Mouse (Mus musculus) forebrain, embryonic 13.5 days (tissue): ENCODE measurements at regions not wholly inside any gene's neighbourhood (a gene's known extent, or its start where the extent isn't known, plus 50 kb on each side); places are given as distances from the start of the nearest gene placed in this dataset.
"Not testable (repeated sequence)": the region's sequence is repeated elsewhere in the genome, so short reads cannot be mapped to it uniquely, and the experiment has no call there.

Experiments
- ATAC-seq: fragments of 200-750 bp; cut with Nextera tagmentation; 2 replicates; pipeline ENCODE4 v1.8.0; 2017
- H3K27ac ChIP-seq: fragments of 300-500 bp; sonication (generic); 2 replicates; pipeline ENCODE4 v1.5.1; 2015; ENCODE audit warnings: inconsistent platforms, mild to moderate bottlenecking, moderate library complexity
- H3K27me3 ChIP-seq: fragments of 300-500 bp; sonication (generic); 2 replicates; pipeline ENCODE4 v1.6.1; 2015; ENCODE audit warnings: mild to moderate bottlenecking, inconsistent platforms
- H3K36me3 ChIP-seq: fragments of 300-500 bp; sonication (generic); 2 replicates; pipeline ENCODE4 v1.6.1; 2015; ENCODE audit warnings: mild to moderate bottlenecking, inconsistent platforms; ENCODE audit not compliant: poor library complexity, severe bottlenecking
- H3K4me1 ChIP-seq: fragments of 300-500 bp; sonication (generic); 2 replicates; pipeline ENCODE4 v1.6.1; 2015; ENCODE audit warnings: inconsistent platforms
- H3K4me2 ChIP-seq: fragments of 300-500 bp; sonication (generic); 2 replicates; pipeline ENCODE4 v1.6.1; 2015; ENCODE audit warnings: inconsistent platforms, mild to moderate bottlenecking, moderate library complexity
- H3K4me3 ChIP-seq: fragments of 300-500 bp; sonication (generic); 2 replicates; pipeline ENCODE4 v1.5.1; 2015; ENCODE audit warnings: mild to moderate bottlenecking, inconsistent platforms
- H3K9ac ChIP-seq: fragments of 300-500 bp; sonication (generic); 2 replicates; pipeline ENCODE4 v1.6.1; 2015; ENCODE audit warnings: mild to moderate bottlenecking, inconsistent platforms
- H3K9me3 ChIP-seq: fragments of 300-500 bp; sonication (generic); replicated peaks from 2 replicates; pipeline ENCODE4 v1.6.1; 2016; ENCODE audit warnings: inconsistent platforms
- WGBS: fragments of 180-500 bp; shearing (Covaris S2); methylation state at CpG from one replicate; pipeline ENCODE4 v1.1.7; 2015; 5-methylcytosine and 5-hydroxymethylcytosine counted together

DNA sequence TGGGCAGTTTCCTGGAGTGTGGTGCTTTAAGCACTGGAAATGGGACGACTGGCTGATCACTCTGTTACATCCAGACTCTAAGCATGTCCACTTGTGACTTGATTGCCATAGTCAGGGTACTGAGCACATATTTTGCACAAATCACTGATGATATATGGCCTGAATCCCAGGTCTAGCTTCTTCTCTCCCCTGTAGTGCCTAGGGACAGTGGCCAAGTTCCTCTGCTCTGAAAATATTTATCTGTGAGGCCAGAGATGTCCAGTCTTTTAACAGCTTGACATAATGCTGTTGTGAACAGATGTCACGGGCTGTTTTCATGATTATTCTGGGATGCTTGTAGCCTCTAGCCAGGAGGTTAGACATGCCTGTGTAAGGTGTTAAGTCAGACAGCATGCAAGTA lies 115.5 kb downstream of the Nucb2 start:
- no peaks in the 10 kb centered on the region for H3K36me3 ChIP-seq
- 83% methylated on average over 2 of the region's 2 CpGs for whole genome bisulfite sequencing
- no peak overlapping the region for H3K4me3 ChIP-seq
- no peaks in the 10 kb centered on the region for H3K27me3 ChIP-seq
- no peaks in the 10 kb centered on the region for H3K4me1 ChIP-seq
- H3K4me2 ChIP-seq = no peak overlapping the region
- no peak overlapping the region for H3K27ac ChIP-seq
- H3K9ac ChIP-seq = no peak overlapping the region
- ATAC-seq = no peak
- no peaks in the 10 kb centered on the region for H3K9me3 ChIP-seq

DNA sequence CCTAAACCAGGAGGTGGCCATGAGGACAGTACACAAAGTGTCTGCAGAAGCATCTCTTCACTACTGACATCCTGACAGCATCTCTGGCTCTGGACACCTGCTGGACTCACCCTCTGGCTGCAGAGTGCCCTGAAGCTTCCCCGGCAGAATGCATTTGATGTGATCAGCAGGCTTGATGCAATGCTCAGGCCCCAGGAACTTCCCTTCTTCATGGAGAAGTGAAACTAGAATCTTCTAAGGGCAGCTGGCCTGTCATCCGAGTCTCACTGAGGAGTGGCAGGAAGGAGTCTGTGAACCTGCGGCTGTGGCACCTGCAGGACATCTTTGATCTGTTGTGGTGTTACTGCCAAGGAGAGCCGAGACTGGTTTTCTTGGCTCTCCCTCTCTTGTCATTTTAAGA lies 116.2 kb downstream of the Nucb2 start:
- Histone ChIP-seq H3K9ac (no peak overlapping the region), H3K4me1 (no peaks in the 10 kb centered on the region), H3K27ac (no peak overlapping the region), H3K27me3 (no peaks in the 10 kb centered on the region), H3K36me3 (no peaks in the 10 kb centered on the region), H3K9me3 (no peaks in the 10 kb centered on the region), H3K4me2 (no peak overlapping the region), H3K4me3 (no peak overlapping the region)
- no peak for ATAC-seq
- WGBS = 79% methylated on average over 4 of the region's 4 CpGs

DNA sequence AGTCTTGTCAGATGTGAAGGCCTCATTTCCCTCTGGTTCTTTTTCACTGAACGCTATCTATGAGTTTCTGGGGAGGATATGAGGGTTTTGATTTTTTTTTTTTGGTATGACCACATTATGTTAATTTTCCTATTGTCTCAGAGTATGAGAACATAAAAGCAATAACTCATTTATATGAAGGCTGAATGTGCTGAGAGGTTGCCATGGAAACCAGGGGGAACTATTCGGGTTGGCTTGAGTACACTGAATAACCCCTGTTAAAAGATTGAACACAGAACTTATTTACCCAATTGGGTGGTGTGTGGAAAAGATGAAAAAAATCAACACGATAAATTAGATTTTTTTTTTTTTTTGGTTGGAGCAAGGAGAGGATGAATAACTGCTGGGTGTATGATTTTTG lies 129.0 kb downstream of the Nucb2 start:
- WGBS = 54% methylated on average over 3 of the region's 3 CpGs
- no peak for ATAC-seq
- Histone ChIP-seq H3K27me3 (no peaks in the 10 kb centered on the region), H3K4me1 (no peaks in the 10 kb centered on the region), H3K4me2 (no peak overlapping the region), H3K9me3 (no peaks in the 10 kb centered on the region), H3K9ac (no peak overlapping the region), H3K4me3 (no peak overlapping the region), H3K36me3 (no peaks in the 10 kb centered on the region), H3K27ac (no peak overlapping the region)

DNA sequence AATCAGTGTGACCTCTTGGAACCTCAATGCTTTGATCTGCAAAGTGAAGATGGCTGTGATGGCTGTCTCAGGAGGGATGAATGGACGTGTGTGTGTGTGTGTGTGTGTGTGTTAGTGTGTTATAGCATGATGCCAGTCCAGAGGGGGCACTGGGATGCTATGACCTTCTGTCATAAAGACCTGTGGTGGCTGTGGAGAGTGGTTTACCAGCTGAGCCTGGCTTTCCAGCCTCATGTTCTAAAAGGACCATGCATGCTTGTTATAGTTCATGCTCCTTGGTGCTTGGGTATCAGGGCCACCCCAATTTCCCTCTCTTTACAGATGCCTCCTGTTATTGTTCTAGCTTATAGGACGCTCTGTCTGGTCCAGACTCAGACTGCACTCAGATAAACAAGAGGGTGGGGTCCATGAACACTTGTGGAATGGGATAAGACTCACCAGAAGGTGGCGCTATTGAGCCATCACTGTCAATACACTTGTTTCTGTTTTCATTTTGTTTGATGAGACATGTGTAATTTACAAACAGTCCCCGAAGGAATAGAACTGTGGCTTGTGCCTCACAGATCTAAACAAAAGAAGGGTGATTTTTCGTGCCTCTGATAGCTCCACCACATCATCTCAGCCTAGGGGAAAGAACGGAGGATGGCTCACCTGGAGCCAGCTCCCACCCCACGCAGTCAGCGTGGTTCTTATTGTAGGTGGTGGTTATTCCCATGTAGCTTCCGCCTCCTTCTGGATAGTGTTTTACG lies 140.9 kb downstream of the Nucb2 start:
- Histone ChIP-seq H3K9me3 (no peaks in the 10 kb centered on the region), H3K36me3 (no peaks in the 10 kb centered on the region), H3K9ac (no peak overlapping the region), H3K27ac (no peak overlapping the region), H3K4me1 (no peaks in the 10 kb centered on the region), H3K4me2 (no peak overlapping the region), H3K27me3 (no peaks in the 10 kb centered on the region), H3K4me3 (no peak overlapping the region)
- 53% methylated on average over 10 of the region's 10 CpGs for WGBS
- ATAC-seq = no peak

DNA sequence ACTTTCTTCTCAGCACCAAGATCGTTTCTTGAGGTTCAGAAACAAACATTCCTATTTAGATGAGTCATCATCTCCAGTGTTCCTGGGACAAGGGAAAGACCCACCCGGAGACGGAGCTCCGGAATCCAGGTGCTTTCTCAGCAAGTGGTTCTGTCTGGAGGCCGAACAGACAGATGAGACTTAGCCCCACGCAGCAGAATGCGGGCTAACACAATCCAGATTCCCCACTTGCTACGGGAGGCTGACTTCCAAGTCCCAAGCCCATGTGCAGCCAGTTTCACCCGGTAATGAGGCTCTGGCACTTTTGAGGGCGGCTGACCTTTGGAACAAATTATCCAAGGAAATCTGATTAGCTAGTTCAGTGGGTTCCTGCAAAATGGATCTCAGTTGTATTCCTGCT lies 150.3 kb downstream of the Nucb2 start:
- WGBS = 26% methylated on average over 10 of the region's 10 CpGs
- Histone ChIP-seq H3K9me3 (no peaks in the 10 kb centered on the region), H3K4me2 (no peak overlapping the region), H3K27ac (no peak overlapping the region), H3K4me1 (no peaks in the 10 kb centered on the region), H3K27me3 (no peaks in the 10 kb centered on the region), H3K4me3 (no peak overlapping the region), H3K9ac (no peak overlapping the region), H3K36me3 (no peaks in the 10 kb centered on the region)
- no peak for ATAC-seq

DNA sequence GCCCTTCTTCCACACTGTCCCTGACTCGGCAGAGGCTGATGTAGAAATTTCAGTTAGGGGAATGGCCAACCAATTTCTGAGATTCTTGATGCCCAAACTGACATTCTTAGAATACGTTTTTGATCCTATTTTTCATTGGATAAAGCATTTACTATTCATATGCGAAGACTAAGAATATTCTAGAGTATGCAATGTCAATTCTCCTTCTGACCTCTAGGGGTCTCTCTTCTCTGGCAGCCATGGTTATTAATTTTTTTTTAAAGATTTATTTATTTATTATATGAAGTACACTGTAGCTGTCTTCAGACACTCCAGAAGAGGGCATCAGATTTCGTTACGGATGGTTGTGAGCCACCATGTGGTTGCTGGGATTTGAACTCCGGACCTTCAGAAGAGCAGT lies 152.9 kb downstream of the Nucb2 start:
- not testable (repeated sequence) for H3K27me3 ChIP-seq, H3K4me1 ChIP-seq, H3K4me3 ChIP-seq, H3K9me3 ChIP-seq, H3K27ac ChIP-seq, H3K4me2 ChIP-seq, ATAC-seq, H3K36me3 ChIP-seq, H3K9ac ChIP-seq
- WGBS = 91% methylated on average over 6 of the region's 6 CpGs

DNA sequence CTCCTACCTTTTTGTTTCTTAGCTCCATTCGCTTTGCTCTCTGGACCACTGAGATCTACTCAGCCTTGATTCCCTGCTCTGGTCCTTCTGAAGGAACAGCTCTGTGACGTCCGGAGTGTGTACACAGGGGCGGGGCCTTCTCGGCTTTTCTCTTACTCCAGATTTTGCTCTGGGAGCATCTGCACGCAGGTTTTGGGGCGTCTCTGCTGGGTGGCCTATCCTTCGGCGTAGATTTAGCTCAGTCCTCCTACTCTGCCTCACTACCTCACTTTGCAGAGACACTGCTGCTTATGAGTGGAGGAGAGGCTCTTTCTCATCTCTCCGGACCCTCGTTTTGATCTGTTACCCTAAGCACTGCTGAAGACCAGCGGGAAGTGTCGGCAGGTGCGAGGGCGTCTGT lies 161.4 kb downstream of the Nucb2 start:
- no peak overlapping the region for H3K9ac ChIP-seq
- no peaks in the 10 kb centered on the region for H3K4me1 ChIP-seq
- no peak overlapping the region for H3K4me2 ChIP-seq
- no peak overlapping the region for H3K27ac ChIP-seq
- no peak overlapping the region for H3K4me3 ChIP-seq
- ATAC-seq = no peak
- H3K36me3 ChIP-seq = no peaks in the 10 kb centered on the region
- no peaks in the 10 kb centered on the region for H3K9me3 ChIP-seq
- WGBS = 91% methylated on average over 15 of the region's 15 CpGs
- no peaks in the 10 kb centered on the region for H3K27me3 ChIP-seq

DNA sequence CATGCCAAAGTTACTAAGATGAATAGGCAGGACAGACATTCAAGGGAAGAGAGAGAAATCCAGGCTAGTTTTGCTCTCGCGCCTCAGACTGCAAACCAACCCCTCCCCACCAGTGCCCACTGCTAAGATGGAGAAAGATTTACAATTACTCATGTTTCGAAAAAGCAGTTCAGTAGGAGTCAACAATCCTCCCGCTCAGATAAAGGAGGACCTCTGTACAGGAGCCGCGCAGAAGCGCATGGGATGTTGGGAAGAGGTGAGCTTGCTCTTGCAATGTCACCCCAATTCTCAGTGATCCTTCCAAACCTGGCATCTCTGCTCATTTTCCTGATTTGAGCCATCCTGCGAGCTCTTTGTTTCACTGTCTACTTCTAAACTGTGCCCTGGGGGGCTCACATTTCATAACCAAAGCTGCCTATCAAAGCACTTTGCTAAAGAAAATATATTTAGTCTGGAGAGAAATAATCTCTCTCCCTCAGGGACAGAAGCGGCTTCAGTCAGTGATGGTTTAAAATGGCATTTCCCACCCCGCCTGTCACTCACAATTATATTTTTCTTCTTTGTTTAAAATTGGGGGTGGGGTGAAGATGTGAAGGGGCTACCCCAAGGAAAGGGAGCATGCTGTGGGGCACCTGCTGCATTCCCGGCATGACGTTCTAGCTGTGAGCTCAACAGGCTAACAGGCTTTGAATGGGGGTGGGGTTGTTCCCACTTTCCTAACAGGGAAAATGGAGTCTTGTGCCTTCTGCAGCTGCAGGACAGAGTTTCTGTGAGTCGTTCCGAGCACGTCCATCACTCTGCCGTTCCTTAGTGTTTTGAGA lies 170.2 kb downstream of the Nucb2 start:
- H3K9ac ChIP-seq = no peak overlapping the region
- H3K36me3 ChIP-seq = no peaks in the 10 kb centered on the region
- H3K4me1 ChIP-seq = no peaks in the 10 kb centered on the region
- ATAC-seq = no peak
- H3K27me3 ChIP-seq = no peaks in the 10 kb centered on the region
- H3K4me3 ChIP-seq = no peak overlapping the region
- H3K27ac ChIP-seq = no peak overlapping the region
- H3K4me2 ChIP-seq = no peak overlapping the region
- WGBS = 72% methylated on average over 16 of the region's 16 CpGs
- no peaks in the 10 kb centered on the region for H3K9me3 ChIP-seq

DNA sequence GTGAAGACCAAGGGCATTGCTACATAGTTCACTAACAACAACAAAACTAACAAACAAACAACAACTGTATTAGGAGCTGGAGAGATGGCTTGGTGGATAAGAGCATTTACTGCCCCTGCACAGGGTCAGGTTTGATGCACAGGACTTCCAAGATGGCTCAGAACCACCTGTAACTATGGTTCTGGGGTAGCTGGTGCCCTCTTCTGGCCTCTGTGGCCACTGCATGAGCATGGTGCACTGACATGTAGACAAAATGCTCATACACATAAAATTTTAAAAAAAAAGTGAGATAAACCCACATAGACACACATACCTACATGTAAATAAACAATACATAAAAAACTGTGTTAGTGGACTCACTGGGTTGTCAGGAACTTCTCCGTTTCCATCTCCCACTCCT lies 172.5 kb downstream of the Nucb2 start:
- Histone ChIP-seq H3K36me3 (no peaks in the 10 kb centered on the region), H3K4me1 (peaks cover 13% of the 10 kb centered on the region; the same call in 1 of the 2 replicates), H3K4me3 (no peak overlapping the region), H3K9me3 (no peaks in the 10 kb centered on the region), H3K27me3 (no peaks in the 10 kb centered on the region), H3K4me2 (no peak overlapping the region), H3K27ac (no peak overlapping the region), H3K9ac (no peak overlapping the region)
- WGBS = 89% methylated on average over 1 of the region's 1 CpGs
- no peak for ATAC-seq

DNA sequence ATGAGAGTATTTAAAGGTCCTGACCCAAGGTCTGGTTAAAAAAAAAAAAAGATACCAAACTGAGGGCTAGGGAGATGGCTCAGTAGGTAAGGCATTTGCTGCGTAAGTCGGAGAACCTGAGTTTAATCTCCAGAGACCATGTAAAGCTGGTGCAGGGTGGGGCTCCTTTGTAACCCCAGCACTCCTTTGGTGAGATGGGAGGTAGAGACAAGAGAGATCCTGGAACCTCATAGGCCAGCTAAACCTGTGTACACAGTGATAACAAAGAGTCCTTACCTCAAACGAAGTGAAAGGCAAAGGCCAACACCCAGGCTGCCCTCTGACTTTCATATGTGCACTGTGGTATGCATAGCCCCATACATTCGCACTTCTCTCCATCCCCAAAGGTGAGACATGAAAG lies 175.0 kb downstream of the Nucb2 start:
- ATAC-seq = no peak
- Histone ChIP-seq H3K4me1 (peaks cover 14% of the 10 kb centered on the region; the same call in 1 of the 2 replicates), H3K9me3 (no peaks in the 10 kb centered on the region), H3K4me2 (no peak overlapping the region), H3K9ac (no peak overlapping the region), H3K4me3 (no peak overlapping the region), H3K27me3 (no peaks in the 10 kb centered on the region), H3K27ac (no peak overlapping the region), H3K36me3 (no peaks in the 10 kb centered on the region)
- 85% methylated on average over 4 of the region's 4 CpGs for WGBS

DNA sequence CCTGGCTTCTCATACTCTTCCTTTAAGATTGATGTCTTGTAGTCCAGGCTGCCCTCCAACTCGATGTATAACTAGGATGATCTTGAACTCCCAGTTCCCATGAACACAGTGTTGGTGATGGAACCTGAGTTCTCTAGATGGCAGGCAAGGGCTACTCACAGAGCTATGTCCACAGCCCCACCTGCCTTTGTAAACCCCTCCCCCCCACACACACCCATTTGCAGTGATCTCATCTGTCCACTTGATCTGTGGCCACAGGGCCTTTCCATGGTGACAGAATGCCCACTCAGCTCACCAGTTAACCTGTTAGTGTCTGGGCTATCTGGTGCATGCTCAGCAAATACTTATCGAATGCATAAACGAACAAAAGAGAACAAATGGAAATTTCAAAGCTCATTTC lies 176.4 kb downstream of the Nucb2 start:
- Histone ChIP-seq H3K4me1 (peaks cover 14% of the 10 kb centered on the region; the same call in 1 of the 2 replicates), H3K27ac (no peak overlapping the region), H3K27me3 (no peaks in the 10 kb centered on the region), H3K4me2 (no peak overlapping the region), H3K36me3 (no peaks in the 10 kb centered on the region), H3K9ac (no peak overlapping the region), H3K4me3 (no peak overlapping the region), H3K9me3 (no peaks in the 10 kb centered on the region)
- no peak for ATAC-seq
- 78% methylated on average over 3 of the region's 3 CpGs for WGBS

DNA sequence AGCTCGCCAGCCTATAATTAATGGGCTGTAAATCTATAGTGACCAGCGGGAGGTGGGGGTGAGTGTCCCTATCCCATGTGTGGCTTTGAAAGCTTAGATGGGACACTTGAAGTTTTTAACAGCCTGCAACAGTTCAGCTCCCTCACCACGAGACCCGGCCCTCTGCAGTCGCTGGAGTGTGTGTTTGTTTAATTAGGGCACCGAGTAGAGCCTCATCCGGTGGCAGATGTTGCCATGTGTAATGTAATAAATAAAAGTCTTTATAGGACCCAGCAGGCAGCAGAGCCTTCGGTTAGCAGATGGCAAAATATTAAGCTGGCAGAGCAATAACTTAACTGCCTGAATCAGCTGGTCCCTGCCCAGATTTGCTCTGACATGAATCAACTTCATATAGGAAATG lies 177.1 kb downstream of the Nucb2 start:
- H3K27ac ChIP-seq = no peak overlapping the region
- H3K4me1 ChIP-seq = peaks cover 14% of the 10 kb centered on the region; the same call in 1 of the 2 replicates
- no peak overlapping the region for H3K4me3 ChIP-seq
- H3K9me3 ChIP-seq = no peaks in the 10 kb centered on the region
- peak; percentile 63 for ATAC-seq
- no peak overlapping the region for H3K9ac ChIP-seq
- H3K4me2 ChIP-seq = no peak overlapping the region
- H3K27me3 ChIP-seq = no peaks in the 10 kb centered on the region
- no peaks in the 10 kb centered on the region for H3K36me3 ChIP-seq
- 47% methylated on average over 8 of the region's 8 CpGs for WGBS
